Mouse (Mus musculus) lung, adult 2 months (tissue): Measurements from ENCODE around the gene Tmem255a.

ENCODE experiments used
- CTCF ChIP-seq: fragments of 200-500 bp; IDR thresholded peaks from 2 replicates; pipeline ENCODE4 v1.5.1; 2011; ENCODE audit warnings: mild to moderate bottlenecking, low read length, control low read depth; ENCODE audit not compliant: insufficient read depth
- POLR2A ChIP-seq: fragments of 200-500 bp; IDR thresholded peaks from 2 replicates; pipeline ENCODE4 v1.6.1; 2011; ENCODE audit warnings: low read depth, mild to moderate bottlenecking, control low read depth, low read length, borderline replicate concordance; ENCODE audit errors: extremely low read depth

GRCm38 (mm10) chrX:38201816-38202215 is 50.4 kb downstream of the Tmem255a start:
- TF ChIP-seq POLR2A (no peak), CTCF (no peak)
